Mouse (Mus musculus) neural tube, embryonic 13.5 days (tissue): ENCODE measurements around the gene Slc25a21. TPM values are rescaled to one million over a fixed set of nuclear protein-coding genes. Genes with fewer than 3 reads are reported as not detected.

Experiments
- ATAC-seq: fragments of 200-750 bp; cut with Nextera tagmentation; 2 replicates; pipeline ENCODE4 v1.8.0; 2017; ENCODE audit warnings: low read depth, mild to moderate bottlenecking, moderate TSS enrichment, moderate library complexity
- H3K27ac ChIP-seq: fragments of 300-500 bp; sonication (generic); replicated peaks from 2 replicates; pipeline ENCODE4 v1.5.1; 2015; ENCODE audit warnings: moderate library complexity, mild to moderate bottlenecking, inconsistent platforms
- H3K27me3 ChIP-seq: fragments of 300-500 bp; sonication (generic); 2 replicates; pipeline ENCODE4 v1.6.1; 2015; ENCODE audit warnings: mild to moderate bottlenecking, inconsistent platforms
- H3K36me3 ChIP-seq: fragments of 300-500 bp; sonication (generic); 2 replicates; pipeline ENCODE4 v1.6.1; 2015; ENCODE audit warnings: mild to moderate bottlenecking, inconsistent platforms
- H3K4me1 ChIP-seq: fragments of 300-500 bp; sonication (generic); replicated peaks from 2 replicates; pipeline ENCODE4 v1.6.1; 2015; ENCODE audit warnings: inconsistent platforms
- H3K4me2 ChIP-seq: fragments of 300-500 bp; sonication (generic); 2 replicates; pipeline ENCODE4 v1.6.1; 2015; ENCODE audit warnings: inconsistent platforms, mild to moderate bottlenecking, moderate library complexity
- H3K4me3 ChIP-seq: fragments of 300-500 bp; sonication (generic); 2 replicates; pipeline ENCODE4 v1.5.1; 2015; ENCODE audit warnings: mild to moderate bottlenecking, inconsistent platforms
- H3K9ac ChIP-seq: fragments of 300-500 bp; sonication (generic); 2 replicates; pipeline ENCODE4 v1.6.1; 2015; ENCODE audit warnings: moderate library complexity, mild to moderate bottlenecking, inconsistent platforms
- H3K9me3 ChIP-seq: fragments of 300-500 bp; sonication (generic); 2 replicates; pipeline ENCODE4 v1.6.1; 2016; ENCODE audit warnings: inconsistent platforms
- WGBS: fragments of 180-500 bp; shearing (Covaris S2); methylation state at CpG from one replicate; pipeline ENCODE4 v1.1.7; 2015; 5-methylcytosine and 5-hydroxymethylcytosine counted together
- polyA plus RNA-seq: library from polyadenylated mRNA; unstranded; fragments of >200 nt; fragmentation: Nextera tagmentation; extraction: Ambion mirVana; gene quantifications from 2 replicates; pipeline ENCODE4 v1.2.1, GENCODE M21; 2015

Slc25a21 gene
- polyA plus RNA-seq, 1 experiment from 2014 or later, result 0.28 TPM

DNA sequence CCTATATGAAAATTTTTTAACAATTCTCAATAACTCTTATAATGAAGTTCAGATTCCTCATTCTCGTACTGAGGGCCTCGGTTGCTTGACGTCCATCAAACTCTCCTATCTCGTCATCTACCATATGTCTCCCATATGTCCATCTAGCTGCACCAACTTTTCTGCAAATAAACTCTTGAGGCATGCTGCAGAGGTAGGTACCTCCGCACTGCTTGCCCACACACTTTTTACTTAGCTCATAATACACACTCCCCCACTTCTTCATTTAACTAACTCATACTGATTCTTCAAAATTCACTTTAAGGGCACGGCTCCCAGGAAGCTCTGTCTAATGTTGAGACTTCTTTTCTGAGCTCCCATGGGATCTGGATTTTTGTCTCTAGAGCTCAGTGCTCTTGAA is 222.0 kb downstream of the Slc25a21 start:
- no peak overlapping the region for H3K4me2 ChIP-seq
- no peaks in the 10 kb centered on the region for H3K4me1 ChIP-seq
- no peak for ATAC-seq
- no peaks in the 10 kb centered on the region for H3K36me3 ChIP-seq
- WGBS, result 92% methylated on average over 6 of the region's 6 CpGs
- no peak overlapping the region for H3K4me3 ChIP-seq
- no peaks in the 10 kb centered on the region for H3K27me3 ChIP-seq
- no peaks in the 10 kb centered on the region for H3K9me3 ChIP-seq
- no peak overlapping the region for H3K27ac ChIP-seq
- H3K9ac ChIP-seq, result no peak overlapping the region

DNA sequence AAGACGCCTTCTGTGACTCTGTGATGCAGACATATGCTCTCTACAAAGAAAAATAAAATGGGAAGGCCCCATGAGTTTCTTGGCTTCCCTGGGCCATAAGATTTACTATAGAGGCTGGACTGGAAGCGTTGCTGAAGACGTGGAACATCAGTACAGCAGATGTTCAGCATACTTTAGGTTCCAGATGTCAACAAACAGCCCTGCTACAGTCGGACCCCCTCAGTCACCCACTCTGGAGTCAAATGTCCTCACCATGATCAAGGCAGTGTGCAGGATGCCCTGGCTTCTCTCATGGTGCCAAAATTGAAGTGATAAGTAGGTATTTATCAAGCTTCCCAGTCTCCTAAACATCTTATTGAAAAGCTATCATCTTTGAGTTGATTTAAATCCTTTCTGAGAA is 234.0 kb downstream of the Slc25a21 start:
- Histone ChIP-seq H3K27ac (no peak overlapping the region), H3K9ac (no peak overlapping the region), H3K4me3 (no peak overlapping the region), H3K4me2 (no peak overlapping the region), H3K27me3 (no peaks in the 10 kb centered on the region), H3K36me3 (no peaks in the 10 kb centered on the region), H3K4me1 (0 out of 2 replicates have a peak, but pooled peaks cover 4% of the 10 kb centered on the region), H3K9me3 (no peaks in the 10 kb centered on the region)
- no peak for ATAC-seq
- 62% methylated on average over 4 of the region's 4 CpGs for WGBS

GRCm38 (mm10) chr12:56959230-56960051 is 237.8 kb downstream of the Slc25a21 start:
- no peak for ATAC-seq
- Histone ChIP-seq H3K4me3 (no peak overlapping the region), H3K36me3 (no peaks in the 10 kb centered on the region), H3K4me2 (peak overlapping the region; percentile 25), H3K27ac (no peak overlapping the region), H3K9me3 (no peaks in the 10 kb centered on the region), H3K9ac (no peak overlapping the region), H3K27me3 (0 out of 2 replicates have a peak, but pooled peaks cover 3% of the 10 kb centered on the region), H3K4me1 (0 out of 2 replicates have a peak, but pooled peaks cover 4% of the 10 kb centered on the region)
- 17% methylated on average over 9 of the region's 9 CpGs for WGBS

DNA sequence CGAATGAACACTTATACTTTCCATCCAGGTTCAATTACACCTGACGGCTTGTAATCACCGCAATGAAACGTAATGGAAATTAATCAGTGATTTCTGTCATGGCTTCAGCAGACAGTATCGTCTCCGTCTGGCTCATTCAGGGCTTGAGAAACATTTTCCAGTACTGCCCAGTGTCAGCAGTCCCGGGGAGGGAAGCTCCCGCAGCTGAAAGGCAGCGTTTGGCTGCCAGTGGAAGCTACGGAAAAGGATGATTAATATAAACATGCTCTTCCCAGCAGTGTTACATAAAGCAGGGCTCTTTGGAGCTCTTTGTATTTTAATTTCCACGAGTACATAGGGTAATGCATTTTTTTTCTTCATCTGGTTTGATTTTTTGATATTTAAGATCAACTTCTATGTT is 239.0 kb downstream of the Slc25a21 start:
- no peak overlapping the region for H3K4me3 ChIP-seq
- H3K27me3 ChIP-seq, result 0 out of 2 replicates have a peak, but pooled peaks cover 3% of the 10 kb centered on the region
- no peak overlapping the region for H3K4me2 ChIP-seq
- H3K36me3 ChIP-seq, result no peaks in the 10 kb centered on the region
- H3K4me1 ChIP-seq, result 0 out of 2 replicates have a peak, but pooled peaks cover 4% of the 10 kb centered on the region
- no peak for ATAC-seq
- no peaks in the 10 kb centered on the region for H3K9me3 ChIP-seq
- H3K9ac ChIP-seq, result no peak overlapping the region
- 47% methylated on average over 11 of the region's 11 CpGs for WGBS
- no peak overlapping the region for H3K27ac ChIP-seq

- no peak for ATAC-seq
- H3K9me3 ChIP-seq, result no peaks in the 10 kb centered on the region
- H3K36me3 ChIP-seq, result no peaks in the 10 kb centered on the region
- H3K27ac ChIP-seq, result no peak overlapping the region
- no peak overlapping the region for H3K4me2 ChIP-seq
- no peak overlapping the region for H3K4me3 ChIP-seq
- WGBS, result 26% methylated on average over 11 of the region's 11 CpGs
- no peak overlapping the region for H3K9ac ChIP-seq
- no peaks in the 10 kb centered on the region for H3K4me1 ChIP-seq
- H3K27me3 ChIP-seq, result no peaks in the 10 kb centered on the region
These were observed 245.3 kb downstream of the Slc25a21 start for GRCm38 (mm10) chr12:56951749-56952657.

DNA sequence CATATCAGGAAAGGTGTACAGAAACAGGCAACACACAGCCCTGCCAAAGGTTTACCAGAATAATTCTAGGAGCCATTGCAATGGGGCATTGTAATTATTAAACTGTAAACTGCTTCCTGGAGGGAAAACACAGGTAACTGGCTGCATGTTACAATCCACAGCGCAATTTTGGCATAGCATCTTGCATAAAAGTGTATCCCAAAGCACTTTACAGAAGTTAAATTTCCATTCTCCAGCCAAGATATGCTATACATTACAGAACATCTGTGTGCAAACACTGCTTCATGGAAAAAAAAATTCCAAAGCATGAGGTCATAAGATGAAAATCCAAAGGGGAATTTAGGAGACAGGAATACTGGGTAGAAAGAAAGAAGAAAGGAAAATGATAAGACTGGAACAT is 253.0 kb downstream of the Slc25a21 start:
- Histone ChIP-seq H3K4me3 (no peak overlapping the region), H3K9ac (no peak overlapping the region), H3K27me3 (no peaks in the 10 kb centered on the region), H3K36me3 (no peaks in the 10 kb centered on the region), H3K4me2 (no peak overlapping the region), H3K9me3 (no peaks in the 10 kb centered on the region), H3K4me1 (no peaks in the 10 kb centered on the region), H3K27ac (no peak overlapping the region)
- no peak for ATAC-seq
- 87% methylated on average over 1 of the region's 1 CpGs for WGBS

DNA sequence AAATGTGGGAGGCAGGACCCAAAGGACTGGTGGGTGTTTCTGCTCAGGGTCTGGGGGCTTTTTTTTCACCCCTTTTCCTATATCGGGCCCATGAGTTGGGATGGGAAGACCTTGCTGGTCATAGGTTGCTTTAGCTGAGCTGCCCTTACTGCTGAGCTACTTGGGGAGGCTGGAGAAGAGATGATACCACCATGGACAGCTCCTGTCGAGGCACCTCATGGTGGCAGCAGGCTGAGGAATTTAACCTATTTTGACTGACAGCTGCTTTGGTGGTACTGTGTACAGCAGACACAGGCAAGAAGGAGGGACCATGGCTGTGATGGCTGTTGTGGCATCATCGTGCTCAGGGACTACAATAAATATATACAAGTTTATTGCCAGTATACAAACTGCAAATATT is 256.4 kb downstream of the Slc25a21 start:
- WGBS, result 66% methylated on average over 3 of the region's 3 CpGs
- H3K27me3 ChIP-seq, result no peaks in the 10 kb centered on the region
- H3K4me1 ChIP-seq, result no peaks in the 10 kb centered on the region
- no peaks in the 10 kb centered on the region for H3K9me3 ChIP-seq
- no peak overlapping the region for H3K9ac ChIP-seq
- no peak overlapping the region for H3K4me2 ChIP-seq
- no peak overlapping the region for H3K4me3 ChIP-seq
- no peaks in the 10 kb centered on the region for H3K36me3 ChIP-seq
- ATAC-seq, result no peak
- no peak overlapping the region for H3K27ac ChIP-seq

DNA sequence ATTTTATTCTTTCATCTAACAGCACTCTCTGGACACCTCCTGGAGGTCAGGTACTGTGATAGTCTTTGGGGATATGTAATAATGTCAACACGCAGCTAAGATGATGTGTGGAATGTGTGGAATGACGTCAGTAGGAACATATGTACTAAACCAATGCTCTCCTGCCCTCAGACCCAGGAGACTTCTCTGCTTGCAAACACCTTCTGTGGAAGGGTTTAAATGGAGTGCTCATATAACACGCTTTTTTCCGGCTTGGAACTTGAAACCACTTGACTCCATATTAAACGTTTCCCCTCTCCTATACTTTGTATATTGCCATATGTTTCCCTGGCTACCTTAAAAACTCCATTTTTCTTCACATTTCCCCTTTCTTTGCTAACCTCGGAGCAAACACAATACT is 279.1 kb downstream of the Slc25a21 start:
- Histone ChIP-seq H3K4me2 (no peak overlapping the region), H3K27me3 (no peaks in the 10 kb centered on the region), H3K4me3 (no peak overlapping the region), H3K9ac (no peak overlapping the region), H3K27ac (no peak overlapping the region), H3K4me1 (no peaks in the 10 kb centered on the region), H3K9me3 (no peaks in the 10 kb centered on the region), H3K36me3 (no peaks in the 10 kb centered on the region)
- no peak for ATAC-seq
- 86% methylated on average over 6 of the region's 6 CpGs for WGBS

DNA sequence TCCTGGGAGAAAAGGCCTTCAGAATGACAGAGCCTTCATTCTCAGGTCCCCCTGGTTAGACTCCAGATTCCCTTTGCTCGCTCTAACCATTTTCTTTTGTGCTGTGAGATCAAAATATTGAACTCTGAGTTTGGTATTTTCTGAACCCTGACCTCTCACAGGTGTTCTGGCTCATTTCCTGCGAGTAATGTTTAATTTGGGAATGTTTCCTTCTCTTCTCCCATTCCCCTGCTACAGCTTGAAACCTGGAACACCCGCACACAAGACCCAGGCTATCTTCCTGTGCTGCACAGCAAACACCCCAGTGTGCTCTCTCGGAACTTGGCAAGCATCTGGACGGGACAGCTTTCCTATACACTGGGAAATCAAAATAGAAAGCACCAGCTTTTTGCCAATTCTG is 290.8 kb downstream of the Slc25a21 start:
- no peak overlapping the region for H3K27ac ChIP-seq
- ATAC-seq, result no peak
- H3K9ac ChIP-seq, result no peak overlapping the region
- H3K27me3 ChIP-seq, result no peaks in the 10 kb centered on the region
- H3K9me3 ChIP-seq, result no peaks in the 10 kb centered on the region
- WGBS, result 78% methylated on average over 5 of the region's 5 CpGs
- H3K4me2 ChIP-seq, result no peak overlapping the region
- peaks cover 8% of the 10 kb centered on the region for H3K4me1 ChIP-seq
- H3K4me3 ChIP-seq, result no peak overlapping the region
- no peaks in the 10 kb centered on the region for H3K36me3 ChIP-seq

GRCm38 (mm10) chr12:56905652-56906305 is 291.5 kb downstream of the Slc25a21 start:
- H3K27me3 ChIP-seq, result no peaks in the 10 kb centered on the region

DNA sequence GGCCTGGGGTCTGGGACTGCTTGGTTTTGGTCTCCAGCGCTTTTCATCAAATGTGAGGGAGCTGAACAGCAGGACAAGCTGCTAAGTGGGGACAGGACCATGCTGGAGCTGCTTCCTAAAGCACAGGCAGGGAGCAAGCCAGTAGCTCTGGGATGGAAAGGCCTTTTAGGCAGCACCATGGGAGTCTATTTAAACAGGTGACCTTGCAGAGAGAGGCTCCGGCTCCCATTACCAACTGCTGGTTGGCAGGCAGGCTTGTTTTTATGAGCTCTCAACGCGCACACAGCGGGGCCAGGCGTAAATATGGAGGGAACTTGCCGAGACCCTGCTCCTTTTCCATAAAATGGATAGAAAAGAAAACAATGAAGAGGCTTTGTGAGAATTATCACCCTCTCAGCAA is 292.1 kb downstream of the Slc25a21 start:
- no peak overlapping the region for H3K9ac ChIP-seq
- 16% methylated on average over 7 of the region's 7 CpGs for WGBS
- no peak for ATAC-seq
- H3K4me1 ChIP-seq, result peaks cover 8% of the 10 kb centered on the region
- H3K9me3 ChIP-seq, result no peaks in the 10 kb centered on the region
- peak overlapping the region; percentile 19; the same call in 1 of the 2 replicates for H3K4me2 ChIP-seq
- H3K27ac ChIP-seq, result no peak overlapping the region
- H3K27me3 ChIP-seq, result no peaks in the 10 kb centered on the region
- no peaks in the 10 kb centered on the region for H3K36me3 ChIP-seq
- H3K4me3 ChIP-seq, result no peak overlapping the region

More at GRCm38 (mm10) chr12:56905652-56906305, 291.5 kb downstream of the Slc25a21 start:
- Histone ChIP-seq H3K4me1 (peaks cover 8% of the 10 kb centered on the region), H3K9ac (no peak overlapping the region), H3K36me3 (no peaks in the 10 kb centered on the region), H3K27ac (no peak overlapping the region), H3K4me3 (no peak overlapping the region), H3K9me3 (no peaks in the 10 kb centered on the region), H3K4me2 (peak overlapping the region; percentile 19; the same call in 1 of the 2 replicates)
- 38% methylated on average over 9 of the region's 9 CpGs for WGBS
- ATAC-seq, result no peak
